Mouse (Mus musculus) layer of hippocampus, postnatal 36 days (tissue): ENCODE data around the gene Ddo. TPM values are rescaled to one million over a fixed set of nuclear protein-coding genes. Genes with fewer than 3 reads are reported as not detected.

Source experiments
- DNase-seq, 2 experiments: peaks; one replicate each; pipeline ENCODE4 v3.0.0; 2022
- total RNA-seq, 2 experiments: library from RNA; stranded (reverse); gene quantifications; 2 replicates each; pipeline ENCODE4 v1.2.3; 2021

Gene Ddo
- total RNA-seq, 2 experiments from 2014 or later: 15.0 to 16.8 TPM

DNA sequence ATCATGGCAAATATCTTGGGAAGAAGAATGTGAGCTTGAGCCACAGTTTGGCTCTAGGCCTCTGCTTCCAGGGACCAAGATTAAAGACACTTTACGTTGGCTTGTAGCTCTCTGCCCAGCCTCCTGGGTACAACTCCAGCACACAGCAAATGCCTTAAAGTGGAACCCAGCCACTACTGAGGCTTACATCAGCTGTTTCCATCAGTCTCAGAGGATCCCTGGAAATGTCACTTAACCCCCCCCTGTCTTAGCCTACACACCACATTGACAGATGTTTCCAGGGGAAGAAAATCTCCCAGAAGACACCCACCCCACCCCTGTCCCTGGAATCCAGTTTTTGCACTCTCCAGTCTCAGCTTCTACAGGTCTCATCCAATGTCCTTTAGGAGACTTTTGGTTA lies 37.1 kb downstream of the Ddo start:
- no peak for DNase-seq

DNA sequence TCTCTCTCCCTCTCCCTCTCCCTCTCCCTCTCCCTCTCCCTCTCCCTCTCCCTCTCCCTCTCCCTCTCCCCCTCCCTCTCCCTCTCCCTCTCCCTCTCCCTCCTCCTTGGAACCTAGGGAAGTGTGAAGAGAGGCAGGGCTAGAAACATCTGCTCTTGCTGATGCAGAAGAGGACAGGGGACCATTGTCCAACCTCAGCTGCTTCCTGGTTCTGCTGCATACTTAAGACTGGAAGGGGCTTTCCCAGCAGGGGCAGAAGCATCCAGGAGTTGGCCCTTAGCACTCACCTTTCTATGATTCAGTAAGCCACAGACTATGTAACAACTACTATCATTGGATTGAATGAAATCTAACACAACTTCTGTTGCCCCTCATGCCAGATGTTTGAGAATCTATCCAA lies 38.8 kb downstream of the Ddo start:
- DNase-seq: no peak

DNA sequence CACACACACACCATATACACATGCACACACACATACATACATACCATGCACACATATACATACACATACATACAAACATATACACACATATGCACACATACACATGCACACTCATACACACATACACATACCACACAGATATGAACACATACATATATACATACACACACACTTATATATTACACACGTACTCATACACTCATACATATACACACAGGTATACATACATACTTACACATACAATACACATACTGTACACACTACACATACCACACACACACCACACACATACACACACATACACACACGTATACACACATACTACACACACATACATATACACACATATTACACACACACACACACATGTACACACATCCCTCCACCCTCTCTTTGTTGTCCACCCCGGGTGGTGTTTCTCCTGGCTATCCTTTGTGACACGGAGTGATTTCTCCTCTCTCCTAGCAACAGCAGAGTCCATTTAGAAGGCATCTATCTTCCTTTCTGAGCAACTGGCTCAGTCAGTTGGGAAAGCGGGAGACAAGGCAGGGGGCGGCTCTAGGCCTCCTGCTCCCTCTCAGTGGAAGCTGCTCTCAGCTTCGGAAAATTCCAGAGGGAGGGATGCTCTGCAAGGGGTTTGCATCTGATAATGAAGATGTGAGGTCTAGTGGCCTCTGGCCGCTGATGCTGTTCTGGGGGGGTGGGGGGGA lies 42.9 kb downstream of the Ddo start:
- DNase-seq: no peak

DNA sequence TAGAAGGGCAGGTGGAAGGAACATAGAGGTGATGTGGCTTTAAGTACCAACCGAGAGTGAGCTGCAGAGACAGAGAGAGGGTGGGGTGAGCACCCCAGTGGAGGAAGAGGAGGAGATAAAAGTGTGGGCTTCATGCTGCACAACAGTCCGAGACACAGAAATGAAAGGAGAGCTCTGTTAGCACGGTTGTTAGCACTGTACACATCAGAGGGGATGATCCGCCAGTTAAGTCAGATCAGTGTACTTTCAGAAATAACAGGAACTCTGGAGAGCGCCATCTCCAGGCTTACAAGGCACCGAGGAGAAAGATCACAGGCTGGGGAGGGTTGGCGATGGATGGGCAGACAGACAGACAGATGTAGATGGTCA lies 43.5 kb downstream of the Ddo start:
- DNase-seq: no peak

DNA sequence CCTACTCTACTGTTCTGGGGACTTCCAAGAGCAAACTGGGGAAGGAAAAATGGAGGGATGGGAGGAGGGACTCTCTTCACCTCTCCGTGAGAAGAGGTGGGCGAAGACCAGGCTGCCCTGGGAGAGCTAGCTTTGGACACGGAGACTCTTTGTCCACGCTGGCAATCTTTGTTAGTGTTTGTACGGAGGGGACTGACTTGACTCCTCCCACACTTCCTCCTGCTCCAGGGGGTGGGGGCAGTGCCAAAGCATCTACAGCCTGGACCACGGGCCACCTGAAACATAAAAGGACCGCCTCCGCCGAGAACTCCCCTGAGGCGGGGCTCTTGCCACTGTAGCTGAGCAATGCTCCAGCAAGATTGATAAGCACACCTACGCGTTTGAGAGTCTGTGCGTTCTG lies 44.3 kb downstream of the Ddo start:
- no peak for DNase-seq

- DNase-seq: no peak
These were observed 46.1 kb downstream of the Ddo start for GRCm38 (mm10) chr10:40675921-40676320.

- DNase-seq: no peak
These were observed 48.7 kb downstream of the Ddo start for GRCm38 (mm10) chr10:40678477-40678876.

DNA sequence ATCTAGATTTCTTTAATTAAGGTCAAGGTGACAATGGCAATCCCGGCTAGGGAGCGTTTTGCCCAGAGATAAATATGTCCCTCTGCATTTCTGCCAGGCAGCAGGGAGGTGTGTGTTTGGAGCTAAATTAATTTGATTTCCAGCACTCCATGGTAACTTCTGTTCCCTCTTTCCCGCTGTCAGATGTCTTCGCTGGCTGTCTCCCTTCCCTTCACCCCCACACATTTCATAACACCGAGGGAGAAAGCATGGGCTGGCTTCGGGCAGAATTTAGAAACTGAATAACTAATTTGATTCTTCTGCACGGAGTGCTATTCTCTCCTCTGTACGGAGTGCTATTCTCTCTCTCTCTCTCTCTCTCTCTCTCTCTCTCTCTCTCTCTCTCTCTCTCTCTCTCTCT lies 52.7 kb downstream of the Ddo start:
- DNase-seq: peak; percentile 63 to 72

GRCm38 (mm10) chr10:40683092-40683867 lies 53.5 kb downstream of the Ddo start, which contains the start of gene Mettl24:
Gene Mettl24 (plus strand): TSS chr10:40683282.
- DNase-seq: peak; percentile 50 to 52

DNA sequence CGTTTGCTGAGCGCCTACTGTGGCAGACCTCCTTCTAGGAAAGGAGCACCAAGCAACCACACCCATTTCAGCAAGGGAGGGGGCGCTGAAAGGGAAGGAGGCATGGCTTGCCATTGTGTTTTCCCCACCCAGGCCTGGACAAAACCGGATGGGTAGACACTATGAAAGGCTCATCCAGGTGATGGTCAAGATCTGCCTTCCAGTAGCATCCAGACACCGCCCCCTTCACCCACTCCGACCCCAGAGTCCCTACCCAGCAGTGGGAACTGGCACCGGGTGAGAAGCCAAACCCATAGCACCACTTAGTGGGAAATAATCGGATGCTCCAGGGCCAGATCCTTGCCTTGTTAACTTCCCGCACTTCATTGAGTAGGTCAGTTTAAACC lies 54.0 kb downstream of the Ddo start:
- DNase-seq: no peak

GRCm38 (mm10) chr10:40684326-40684725 lies 54.5 kb downstream of the Ddo start:
- peak in 1 of 2 experiments; percentile 31 for DNase-seq

- DNase-seq: no peak
These were observed 55.8 kb downstream of the Ddo start for GRCm38 (mm10) chr10:40685641-40686040.

- DNase-seq: no peak
These were observed 57.2 kb downstream of the Ddo start for GRCm38 (mm10) chr10:40686976-40687375.

- DNase-seq: no peak
These were observed 57.6 kb downstream of the Ddo start for GRCm38 (mm10) chr10:40687407-40687806.

DNA sequence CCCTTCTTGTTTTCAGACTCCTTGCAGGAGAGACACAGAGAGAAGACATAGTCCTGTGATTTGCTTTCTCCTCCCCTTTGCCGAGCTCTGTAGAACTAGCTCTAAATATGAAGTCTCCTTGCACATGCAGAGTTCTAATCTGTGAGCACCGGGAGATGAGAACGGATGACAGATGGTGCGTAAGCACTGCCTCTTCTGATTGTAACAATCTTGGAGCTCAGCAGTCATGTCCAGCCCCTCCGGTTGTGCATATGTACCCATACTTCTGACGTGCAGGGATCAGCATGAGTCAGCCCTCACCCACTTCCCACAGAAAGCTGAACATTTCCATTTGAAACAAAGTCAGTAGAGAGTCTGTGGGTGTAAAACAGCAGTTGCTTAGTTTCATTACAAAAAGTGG lies 58.5 kb downstream of the Ddo start:
- peak; percentile 73 to 77 for DNase-seq

DNA sequence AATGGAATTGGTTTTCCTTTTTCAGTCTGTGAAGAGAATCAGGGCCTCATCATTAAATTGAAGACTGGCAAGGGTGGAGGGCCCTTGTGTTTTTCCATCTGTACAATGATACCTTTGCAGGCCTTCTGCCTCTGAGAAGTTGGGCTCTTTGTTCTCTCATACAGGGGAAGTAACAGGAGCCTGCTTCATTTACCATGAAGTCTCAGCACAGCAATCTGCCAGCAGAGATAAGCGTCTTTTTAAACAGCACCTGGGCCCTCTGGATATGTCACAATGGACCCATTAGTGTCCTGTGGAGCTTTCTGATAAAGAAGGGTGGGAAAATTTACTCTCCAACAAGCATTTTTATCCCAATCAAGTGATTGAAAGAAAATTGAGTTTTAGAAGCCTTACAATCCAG lies 59.1 kb downstream of the Ddo start:
- no peak for DNase-seq

GRCm38 (mm10) chr10:40698652-40699051 lies 68.8 kb downstream of the Ddo start:
- DNase-seq: no peak

DNA sequence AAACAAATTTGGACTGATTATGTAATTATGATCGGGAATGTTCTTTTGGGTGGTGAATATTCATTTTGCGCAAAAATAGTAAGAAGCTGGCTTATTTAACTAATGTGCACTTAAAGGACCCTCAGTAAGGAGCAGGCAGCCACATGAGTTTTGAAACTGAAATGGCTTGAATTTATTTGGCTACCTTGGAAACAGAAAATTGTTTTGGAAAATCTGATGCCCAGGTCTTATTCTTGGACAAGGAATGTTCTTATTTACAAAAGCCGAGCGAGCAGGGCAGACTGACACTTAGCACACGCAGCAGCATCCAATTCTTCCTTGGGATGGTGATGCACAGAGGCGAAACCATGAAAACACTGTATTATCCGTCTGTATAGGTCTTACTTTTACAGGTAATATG lies 81.3 kb downstream of the Ddo start:
- DNase-seq: no peak

GRCm38 (mm10) chr10:40713018-40713608 lies 83.3 kb downstream of the Ddo start:
- no peak for DNase-seq

DNA sequence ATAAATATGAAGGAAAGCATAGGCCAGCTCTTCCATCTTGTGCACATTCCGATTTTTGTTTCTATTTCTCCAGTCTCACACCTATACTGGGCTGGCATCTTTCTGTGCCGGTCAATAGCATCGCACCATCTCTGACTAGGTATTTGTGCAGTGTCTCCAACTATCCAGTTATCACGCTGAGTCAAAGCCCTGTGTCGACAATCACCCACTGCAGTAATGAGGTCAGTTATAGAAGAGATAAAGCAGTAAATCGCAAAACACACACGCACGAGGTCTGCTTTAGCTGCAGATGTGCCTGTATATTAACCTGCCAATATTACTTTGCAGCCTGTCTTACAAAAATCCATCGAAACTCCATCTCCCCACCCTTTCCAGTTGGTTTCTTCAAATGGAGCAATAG lies 84.0 kb downstream of the Ddo start:
- no peak for DNase-seq

DNA sequence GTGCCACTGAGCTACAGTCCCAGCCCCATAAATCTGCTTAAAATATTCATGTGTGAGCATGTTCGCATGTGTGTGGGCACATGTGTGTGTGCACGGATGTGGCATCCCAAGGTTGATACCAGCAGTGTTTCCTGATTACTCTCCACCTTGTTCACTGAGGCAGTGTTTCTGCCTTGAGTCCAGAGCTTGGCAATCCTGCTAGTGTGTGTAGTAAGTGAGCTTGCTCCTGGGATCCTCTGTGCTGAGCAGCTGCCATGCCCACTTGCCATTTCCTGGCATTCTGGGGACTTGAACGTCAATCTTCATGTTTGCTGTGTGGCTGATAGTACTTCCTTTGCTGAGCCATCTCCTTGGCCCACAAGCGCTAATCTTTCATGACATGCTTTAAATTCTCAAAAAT lies 85.3 kb downstream of the Ddo start:
- DNase-seq: no peak

- DNase-seq: no peak
These were observed 86.5 kb downstream of the Ddo start for GRCm38 (mm10) chr10:40716296-40716695.

DNA sequence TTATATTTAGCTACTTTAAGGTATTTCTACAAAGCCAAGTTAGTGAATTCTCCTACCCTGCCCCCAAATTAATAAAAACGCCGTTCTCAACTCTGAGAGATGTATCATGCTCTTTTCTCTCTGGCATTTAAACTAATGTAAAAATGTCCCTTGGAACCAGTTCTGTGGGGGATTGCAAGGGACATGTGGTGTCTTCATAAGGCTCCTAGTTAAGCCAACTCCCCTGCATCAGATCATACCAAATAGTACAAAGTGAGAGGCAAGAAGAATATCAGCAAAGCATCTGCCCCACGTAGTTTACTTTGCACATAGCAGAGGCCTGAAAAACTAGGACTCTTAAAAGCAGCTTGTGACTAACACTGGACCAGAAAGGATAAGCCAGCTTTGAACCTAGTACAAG lies 86.9 kb downstream of the Ddo start:
- DNase-seq: no peak

- no peak for DNase-seq
These were observed 88.6 kb downstream of the Ddo start for GRCm38 (mm10) chr10:40718362-40718761.
